Mouse (Mus musculus): ENCODE measurements at regions not wholly inside any gene's neighbourhood (a gene's known extent, or its start where the extent isn't known, plus 50 kb on each side); places are given as distances from the start of the nearest gene placed in this dataset.

DNA sequence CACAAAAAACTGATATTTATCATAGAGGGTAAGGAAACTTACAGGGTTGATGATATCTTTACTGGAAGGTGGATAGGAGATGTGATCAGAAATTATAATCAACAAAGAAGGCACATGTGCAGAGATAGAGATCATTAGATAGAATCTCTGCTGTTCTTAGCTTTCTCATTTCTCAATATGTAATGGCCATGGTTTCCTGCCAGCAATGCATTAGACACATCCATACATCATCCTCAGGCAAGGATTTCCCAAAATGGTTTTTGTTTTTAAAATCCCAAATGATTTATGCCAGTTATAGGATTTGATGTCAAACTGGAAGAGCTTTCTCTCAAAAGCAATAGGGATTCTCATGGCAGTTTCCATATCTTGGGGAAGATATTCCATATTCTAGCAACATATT lies 52.0 kb upstream of the C030005K15Rik start:
- H3K27me3 ChIP-seq (ENCODE audit: control insufficient read depth, insufficient read depth, low read length): no peaks in the 10 kb centered on the region
- no peak overlapping the region for H3K27ac ChIP-seq (ENCODE audit: low read depth, low read length)
- no peak for ATAC-seq (ENCODE audit: low FRiP score, low TSS enrichment)
- H3K4me2 ChIP-seq (replicated peaks; ENCODE audit: low read depth, low read length): no peak overlapping the region
- no peaks in the 10 kb centered on the region for H3K9me3 ChIP-seq (ENCODE audit: control insufficient read depth, low read length)
- H3K4me3 ChIP-seq (ENCODE audit: low read length): no peak overlapping the region
- H3K36me3 ChIP-seq (ENCODE audit: control insufficient read depth, insufficient read depth, low read length): no peaks in the 10 kb centered on the region
- no peaks in the 10 kb centered on the region for H3K4me1 ChIP-seq (ENCODE audit: control insufficient read depth, insufficient read depth, low read length)
- H3K9ac ChIP-seq (ENCODE audit: low read depth, low read length): no peak overlapping the region

DNA sequence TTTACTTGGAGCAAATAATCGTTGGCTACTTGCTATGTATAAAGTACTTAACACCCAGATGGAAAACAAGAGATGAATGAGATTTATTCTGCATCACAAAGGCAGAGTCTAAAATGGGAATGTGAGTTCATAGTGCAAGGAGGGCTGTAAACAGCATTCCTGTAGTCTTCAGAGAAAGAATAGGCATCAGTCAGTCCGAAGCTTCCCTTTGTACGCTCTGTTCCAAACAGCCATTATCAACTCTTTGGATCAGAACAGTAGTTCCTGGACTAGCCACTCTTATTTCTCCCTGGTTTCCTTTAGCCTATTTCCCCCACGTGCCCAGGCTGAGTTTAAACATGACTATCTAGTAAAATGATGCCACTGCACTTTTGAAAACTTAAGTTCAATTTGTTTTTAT lies 52.8 kb upstream of the C030005K15Rik start:
- H3K9ac ChIP-seq (ENCODE audit: low read depth, low read length): no peak overlapping the region
- H3K36me3 ChIP-seq (ENCODE audit: control insufficient read depth, insufficient read depth, low read length): no peaks in the 10 kb centered on the region
- H3K4me2 ChIP-seq (replicated peaks; ENCODE audit: low read depth, low read length): no peak overlapping the region
- 69% methylated on average over 4 of the region's 4 CpGs for WGBS
- no peak for ATAC-seq (ENCODE audit: low FRiP score, low TSS enrichment)
- H3K9me3 ChIP-seq (ENCODE audit: control insufficient read depth, low read length): no peaks in the 10 kb centered on the region
- no peaks in the 10 kb centered on the region for H3K27me3 ChIP-seq (ENCODE audit: control insufficient read depth, insufficient read depth, low read length)
- H3K4me3 ChIP-seq (ENCODE audit: low read length): no peak overlapping the region
- H3K4me1 ChIP-seq (ENCODE audit: control insufficient read depth, insufficient read depth, low read length): no peaks in the 10 kb centered on the region
- H3K27ac ChIP-seq (ENCODE audit: low read depth, low read length): no peak overlapping the region

DNA sequence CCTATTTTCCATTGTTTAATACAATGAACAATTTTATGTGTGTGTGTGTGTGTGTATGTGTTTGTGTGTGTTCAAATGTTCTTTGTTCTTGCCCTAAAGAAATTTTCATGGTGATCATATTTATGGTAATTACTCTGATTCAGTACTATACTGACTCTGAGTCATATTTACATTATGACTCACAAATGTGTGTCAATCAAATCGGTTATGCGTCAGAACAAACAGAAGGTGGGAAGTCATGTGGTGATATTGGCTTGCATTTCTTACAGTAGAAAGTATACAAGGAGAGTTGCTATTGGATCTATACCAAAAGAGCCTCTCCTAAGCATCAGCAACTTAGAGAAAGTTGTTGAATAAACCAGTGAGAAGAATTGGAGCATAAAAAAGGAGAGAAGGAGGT lies 67.2 kb upstream of the C030005K15Rik start:
- H3K27me3 ChIP-seq (ENCODE audit: control insufficient read depth, insufficient read depth, low read length): no peaks in the 10 kb centered on the region
- H3K4me2 ChIP-seq (replicated peaks; ENCODE audit: low read depth, low read length): no peak overlapping the region
- ATAC-seq (ENCODE audit: low FRiP score, low TSS enrichment): no peak
- no peak overlapping the region for H3K4me3 ChIP-seq (ENCODE audit: low read length)
- no peak overlapping the region for H3K27ac ChIP-seq (ENCODE audit: low read depth, low read length)
- no peaks in the 10 kb centered on the region for H3K4me1 ChIP-seq (ENCODE audit: control insufficient read depth, insufficient read depth, low read length)
- H3K9me3 ChIP-seq (ENCODE audit: control insufficient read depth, low read length): no peaks in the 10 kb centered on the region
- no peak overlapping the region for H3K9ac ChIP-seq (ENCODE audit: low read depth, low read length)
- 87% methylated on average over 2 of the region's 2 CpGs for WGBS
- no peaks in the 10 kb centered on the region for H3K36me3 ChIP-seq (ENCODE audit: control insufficient read depth, insufficient read depth, low read length)

DNA sequence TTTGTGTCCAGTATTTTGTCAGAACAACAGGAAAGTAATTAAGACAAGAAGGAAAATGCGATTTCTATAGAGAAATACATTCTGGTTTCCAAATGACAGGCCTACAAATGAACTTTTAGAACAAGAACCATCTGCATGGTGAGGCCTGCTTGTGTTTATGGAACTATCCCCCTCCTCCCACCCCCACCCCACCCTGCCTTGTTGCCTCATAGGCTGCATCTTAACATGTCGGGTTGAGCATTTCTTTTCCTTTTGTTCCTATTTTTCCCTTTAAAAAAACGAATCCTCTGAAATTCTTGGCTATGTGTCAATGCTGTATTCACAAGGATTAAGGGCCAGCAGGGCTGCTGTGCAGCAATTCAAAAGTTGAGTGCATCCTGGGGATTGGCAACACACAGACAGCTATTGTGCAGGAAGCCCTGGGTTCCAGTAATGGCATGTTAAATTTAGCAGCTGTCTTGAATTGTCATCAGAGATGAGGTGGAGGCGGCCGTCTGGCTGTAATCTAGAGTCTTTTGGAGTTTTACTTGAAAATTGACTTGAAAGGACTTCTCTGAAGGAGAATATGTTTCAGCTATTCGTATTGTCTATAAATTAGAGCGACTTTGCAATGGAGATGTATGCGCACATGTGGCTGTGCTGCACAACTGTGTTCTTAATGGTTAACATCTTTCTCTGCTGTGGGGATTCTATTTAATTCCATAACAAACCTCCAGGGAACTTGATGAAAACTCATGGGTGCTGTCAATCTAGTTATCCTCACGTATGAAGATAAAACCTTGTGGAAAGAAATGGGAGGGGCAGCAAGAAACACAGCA lies 75.1 kb upstream of the C030005K15Rik start:
- no peak overlapping the region for H3K9ac ChIP-seq (ENCODE audit: low read depth, low read length)
- no peaks in the 10 kb centered on the region for H3K9me3 ChIP-seq (ENCODE audit: control insufficient read depth, low read length)
- no peak overlapping the region; the same call in 1 of the 2 replicates for H3K27ac ChIP-seq (ENCODE audit: low read depth, low read length)
- no peaks in the 10 kb centered on the region for H3K4me1 ChIP-seq (ENCODE audit: control insufficient read depth, insufficient read depth, low read length)
- H3K4me2 ChIP-seq (replicated peaks; ENCODE audit: low read depth, low read length): no peak overlapping the region
- H3K36me3 ChIP-seq (ENCODE audit: control insufficient read depth, insufficient read depth, low read length): no peaks in the 10 kb centered on the region
- 65% methylated on average over 9 of the region's 9 CpGs for WGBS
- H3K4me3 ChIP-seq (ENCODE audit: low read length): no peak overlapping the region
- no peaks in the 10 kb centered on the region for H3K27me3 ChIP-seq (ENCODE audit: control insufficient read depth, insufficient read depth, low read length)
- no peak for ATAC-seq (ENCODE audit: low FRiP score, low TSS enrichment)

DNA sequence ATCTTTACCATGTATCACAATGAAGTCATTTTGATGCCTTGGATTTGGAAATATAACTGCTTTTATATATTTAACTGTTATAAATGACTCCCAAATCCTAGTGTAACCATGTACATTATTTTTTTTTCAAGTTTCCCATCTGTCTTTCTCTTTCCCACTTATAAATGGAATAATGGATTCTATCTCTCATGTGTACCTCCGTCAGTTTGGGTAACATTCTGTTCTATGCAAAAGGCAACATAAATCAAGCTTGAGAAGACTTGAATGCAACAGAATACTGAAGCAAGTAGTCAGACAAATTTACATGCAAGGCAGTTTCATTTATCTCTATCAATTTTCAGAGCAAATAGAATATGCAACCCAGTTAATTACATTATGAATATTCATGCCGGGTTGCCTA lies 81.4 kb upstream of the C030005K15Rik start:
- 89% methylated on average over 2 of the region's 2 CpGs for WGBS
- no peaks in the 10 kb centered on the region for H3K9me3 ChIP-seq (ENCODE audit: control insufficient read depth, low read length)

DNA sequence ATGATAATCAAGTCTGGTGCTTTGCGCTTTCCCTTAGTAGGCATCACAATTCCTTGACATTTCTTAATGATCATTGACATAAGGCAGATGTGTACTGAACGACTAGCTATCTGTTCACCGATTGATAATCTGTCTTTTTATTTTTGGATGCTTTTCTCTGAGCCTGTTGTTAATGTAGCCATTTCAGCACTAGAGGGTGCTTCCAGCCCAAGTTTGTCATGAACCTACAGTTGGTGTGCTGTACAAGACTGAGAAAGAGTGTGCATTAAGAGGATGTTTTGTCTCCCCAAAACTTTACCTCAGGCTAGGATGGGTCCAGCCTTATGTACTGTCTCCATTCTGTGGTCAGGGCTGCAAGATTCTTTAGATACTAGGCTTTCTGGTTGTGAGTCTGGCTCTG lies 116.0 kb upstream of the C030005K15Rik start:
- 90% methylated on average over 3 of the region's 3 CpGs for WGBS
- no peaks in the 10 kb centered on the region for H3K36me3 ChIP-seq (ENCODE audit: control insufficient read depth, insufficient read depth, low read length)
- H3K4me3 ChIP-seq (ENCODE audit: low read length): no peak overlapping the region
- no peak overlapping the region for H3K27ac ChIP-seq (ENCODE audit: low read depth, low read length)
- no peak overlapping the region for H3K9ac ChIP-seq (ENCODE audit: low read depth, low read length)
- H3K9me3 ChIP-seq (ENCODE audit: control insufficient read depth, low read length): no peaks in the 10 kb centered on the region
- H3K4me1 ChIP-seq (ENCODE audit: control insufficient read depth, insufficient read depth, low read length): no peaks in the 10 kb centered on the region
- no peak overlapping the region for H3K4me2 ChIP-seq (replicated peaks; ENCODE audit: low read depth, low read length)
- no peaks in the 10 kb centered on the region for H3K27me3 ChIP-seq (ENCODE audit: control insufficient read depth, insufficient read depth, low read length)
- ATAC-seq (ENCODE audit: low FRiP score, low TSS enrichment): no peak

More for the DNA sequence above, 81.4 kb upstream of the C030005K15Rik start:
- H3K4me3 ChIP-seq (ENCODE audit: low read length): no peak overlapping the region
- no peaks in the 10 kb centered on the region for H3K36me3 ChIP-seq (ENCODE audit: control insufficient read depth, insufficient read depth, low read length)
- no peak overlapping the region for H3K27ac ChIP-seq (ENCODE audit: low read depth, low read length)
- H3K9ac ChIP-seq (ENCODE audit: low read depth, low read length): no peak overlapping the region
- ATAC-seq (ENCODE audit: low FRiP score, low TSS enrichment): no peak
- H3K27me3 ChIP-seq (ENCODE audit: control insufficient read depth, insufficient read depth, low read length): no peaks in the 10 kb centered on the region
- H3K4me2 ChIP-seq (replicated peaks; ENCODE audit: low read depth, low read length): no peak overlapping the region
- no peaks in the 10 kb centered on the region for H3K4me1 ChIP-seq (ENCODE audit: control insufficient read depth, insufficient read depth, low read length)

DNA sequence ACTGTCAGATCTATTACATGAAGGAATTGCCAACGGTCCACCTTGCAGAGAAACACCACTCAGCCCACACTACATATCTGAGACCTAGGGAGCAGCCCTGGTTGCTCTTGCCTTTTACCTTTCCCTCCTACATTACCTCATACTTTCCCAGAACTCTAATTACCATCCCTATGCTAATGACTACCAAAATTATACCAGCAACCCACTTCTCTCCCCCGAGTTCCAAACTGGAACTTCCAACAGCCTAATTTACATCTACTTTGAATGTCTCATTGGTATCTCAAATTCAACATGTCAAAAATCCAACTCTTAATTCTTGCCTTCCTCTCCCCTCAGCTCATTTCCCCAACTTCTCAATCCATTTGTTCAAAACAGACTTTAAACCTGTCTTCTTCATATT lies 124.9 kb upstream of the C030005K15Rik start:
- Histone ChIP-seq H3K4me3 (ENCODE audit: low read length) (no peak overlapping the region), H3K27ac (ENCODE audit: low read depth, low read length) (no peak overlapping the region), H3K27me3 (ENCODE audit: control insufficient read depth, insufficient read depth, low read length) (no peaks in the 10 kb centered on the region), H3K9me3 (ENCODE audit: control insufficient read depth, low read length) (no peaks in the 10 kb centered on the region), H3K4me1 (ENCODE audit: control insufficient read depth, insufficient read depth, low read length) (no peaks in the 10 kb centered on the region), H3K4me2 (replicated peaks; ENCODE audit: low read depth, low read length) (no peak overlapping the region), H3K36me3 (ENCODE audit: control insufficient read depth, insufficient read depth, low read length) (no peaks in the 10 kb centered on the region), H3K9ac (ENCODE audit: low read depth, low read length) (no peak overlapping the region)
- 71% methylated on average over 2 of the region's 2 CpGs for WGBS
- no peak for ATAC-seq (ENCODE audit: low FRiP score, low TSS enrichment)

DNA sequence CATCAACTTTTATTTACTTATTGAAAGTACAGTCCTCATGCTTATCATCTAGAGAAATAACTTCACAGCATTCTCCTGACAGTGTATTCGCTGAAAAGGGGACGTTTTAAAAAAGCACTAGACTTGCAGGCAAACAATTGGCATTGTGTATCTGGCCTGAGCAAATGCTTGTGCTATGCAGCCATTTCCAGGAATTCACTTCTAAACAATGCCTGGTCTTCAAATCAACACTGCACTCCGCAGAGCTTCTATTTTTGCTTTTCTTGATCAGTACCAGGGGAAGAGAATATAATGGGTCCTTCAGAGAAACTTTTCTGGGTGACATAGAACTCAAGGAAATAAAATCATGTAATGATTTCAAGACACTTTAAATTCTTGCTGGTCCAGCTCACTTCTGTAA lies 150.5 kb upstream of the C030005K15Rik start:
- Histone ChIP-seq H3K27me3 (ENCODE audit: control insufficient read depth, insufficient read depth, low read length) (no peaks in the 10 kb centered on the region), H3K4me1 (ENCODE audit: control insufficient read depth, insufficient read depth, low read length) (no peaks in the 10 kb centered on the region), H3K4me3 (ENCODE audit: low read length) (no peak overlapping the region), H3K4me2 (replicated peaks; ENCODE audit: low read depth, low read length) (no peak overlapping the region), H3K9ac (ENCODE audit: low read depth, low read length) (no peak overlapping the region), H3K27ac (ENCODE audit: low read depth, low read length) (no peak overlapping the region), H3K36me3 (ENCODE audit: control insufficient read depth, insufficient read depth, low read length) (no peaks in the 10 kb centered on the region), H3K9me3 (ENCODE audit: control insufficient read depth, low read length) (no peaks in the 10 kb centered on the region)
- no peak for ATAC-seq (ENCODE audit: low FRiP score, low TSS enrichment)
- WGBS: 77% methylated on average over 3 of the region's 3 CpGs

DNA sequence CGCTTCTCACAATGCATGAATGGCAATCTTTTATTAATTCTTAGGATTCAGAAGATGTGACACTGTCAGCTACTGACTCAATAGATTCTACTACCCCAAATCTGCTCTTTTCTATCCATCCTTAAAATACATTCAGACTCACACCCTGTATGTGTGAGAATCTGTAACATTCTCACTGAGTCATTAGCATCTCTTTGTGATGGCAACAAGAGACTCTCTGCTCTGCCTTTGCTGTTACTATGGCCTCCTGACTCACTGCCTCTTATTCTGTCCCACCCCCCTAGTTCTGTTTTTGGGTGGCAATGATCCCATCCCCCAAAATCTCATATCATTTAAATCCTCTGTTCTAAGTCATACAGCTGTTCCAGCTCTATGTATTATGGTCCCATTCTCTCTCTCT lies 159.5 kb upstream of the C030005K15Rik start:
- no peak for ATAC-seq (ENCODE audit: low FRiP score, low TSS enrichment)
- Histone ChIP-seq H3K4me1 (ENCODE audit: control insufficient read depth, insufficient read depth, low read length) (no peaks in the 10 kb centered on the region), H3K4me3 (ENCODE audit: low read length) (no peak overlapping the region), H3K27ac (ENCODE audit: low read depth, low read length) (no peak overlapping the region), H3K9me3 (ENCODE audit: control insufficient read depth, low read length) (no peaks in the 10 kb centered on the region), H3K36me3 (ENCODE audit: control insufficient read depth, insufficient read depth, low read length) (no peaks in the 10 kb centered on the region), H3K4me2 (replicated peaks; ENCODE audit: low read depth, low read length) (no peak overlapping the region), H3K9ac (ENCODE audit: low read depth, low read length) (no peak overlapping the region), H3K27me3 (ENCODE audit: control insufficient read depth, insufficient read depth, low read length) (no peaks in the 10 kb centered on the region)
- WGBS: 86% methylated on average over 1 of the region's 1 CpGs
